Mouse (Mus musculus): ENCODE measurements around the gene Gm38431. TPM values are rescaled to one million over a fixed set of nuclear protein-coding genes. Genes with fewer than 3 reads are reported as not detected.
"Not testable (repeated sequence)": the region's sequence is repeated elsewhere in the genome, so short reads cannot be mapped to it uniquely, and the experiment has no call there.

The Gm38431 gene
- polyA plus RNA-seq, 1 experiment from 2014 or later, result 1.0 TPM

DNA sequence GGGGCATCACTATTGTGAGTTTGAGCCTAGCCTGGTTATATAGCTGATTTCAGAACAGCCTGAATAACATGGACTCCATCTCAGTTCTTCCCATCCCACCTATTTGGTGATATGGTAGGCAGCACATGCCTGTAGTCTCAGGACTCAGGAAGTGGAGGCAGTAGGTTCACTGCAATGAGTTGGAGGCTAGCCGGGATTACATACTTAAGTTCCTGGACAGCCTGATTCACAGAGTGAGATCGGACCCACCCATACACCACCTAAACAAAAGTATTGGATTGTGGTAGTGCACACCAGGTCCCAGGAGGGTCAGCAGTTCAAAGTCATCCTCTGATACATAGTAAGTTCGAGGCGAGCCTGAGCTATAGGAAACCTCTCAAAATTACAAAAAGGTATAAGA lies 19.2 kb downstream of the Gm38431 start:
- Histone ChIP-seq H3K4me2 (replicated peaks) (peak overlapping the region; percentile 75), H3K4me1 (replicated peaks) (0 out of 2 replicates have a peak, but pooled peaks cover 6% of the 10 kb centered on the region), H3K36me3 (peaks cover 18% of the 10 kb centered on the region), H3K27me3 (replicated peaks) (no peaks in the 10 kb centered on the region), H3K9me3 (no peaks in the 10 kb centered on the region), H3K4me3 (replicated peaks) (peak overlapping the region; percentile 85), H3K9ac (peak overlapping the region; percentile 80), H3K27ac (peak overlapping the region; percentile 87)
- WGBS, result 9% methylated on average over 4 of the region's 4 CpGs
- peak; percentile 34 for ATAC-seq

DNA sequence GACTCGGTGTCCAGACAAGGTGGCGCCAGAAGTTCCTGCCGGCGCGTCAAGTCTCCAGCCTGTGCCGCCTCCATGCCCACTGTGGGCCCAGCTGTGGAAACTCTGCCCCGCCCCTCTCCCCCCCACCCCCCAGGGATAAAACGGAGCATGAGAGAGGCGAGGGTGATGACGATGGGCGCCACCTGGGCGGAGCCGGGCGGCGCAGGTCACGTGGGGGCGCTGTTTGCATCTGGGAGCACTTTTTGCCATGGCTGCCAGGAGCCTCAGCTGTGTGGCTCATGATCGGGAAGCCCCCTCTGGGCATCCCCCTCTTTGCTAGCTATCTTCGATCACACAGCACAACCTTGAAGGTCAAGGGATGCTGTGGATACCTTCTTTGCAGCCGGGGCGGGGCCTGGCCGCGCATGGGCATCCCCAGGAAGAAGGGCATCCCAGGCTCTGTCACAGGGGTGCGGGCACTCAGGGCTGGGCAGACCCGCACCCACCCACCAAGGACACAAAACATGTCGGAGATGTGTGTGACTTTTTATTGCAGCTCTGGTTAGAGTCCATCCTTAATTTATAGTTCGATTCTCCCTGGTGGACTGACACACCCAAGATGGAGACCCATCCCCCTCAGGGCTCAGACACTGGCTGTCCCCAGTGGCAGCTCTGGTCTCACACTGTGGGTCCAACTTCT lies 24.7 kb downstream of the Gm38431 start, which contains the start of gene Zglp1:
Gene Zglp1 (minus strand): TSS at position 88 of the 679 bp plus-strand sequence.
- Histone ChIP-seq H3K4me1 (replicated peaks) (no peaks in the 10 kb centered on the region), H3K9me3 (no peaks in the 10 kb centered on the region), H3K36me3 (peaks cover 8% of the 10 kb centered on the region), H3K4me2 (replicated peaks) (no peak within 1 kb of the TSS), H3K9ac (no peak within 1 kb of the TSS), H3K27me3 (replicated peaks) (no peaks in the 10 kb centered on the region), H3K27ac (no peak within 1 kb of the TSS), H3K4me3 (replicated peaks) (no peak within 1 kb of the TSS)
- WGBS, result 83% methylated on average over 27 of the region's 27 CpGs
- ATAC-seq, result no peak

DNA sequence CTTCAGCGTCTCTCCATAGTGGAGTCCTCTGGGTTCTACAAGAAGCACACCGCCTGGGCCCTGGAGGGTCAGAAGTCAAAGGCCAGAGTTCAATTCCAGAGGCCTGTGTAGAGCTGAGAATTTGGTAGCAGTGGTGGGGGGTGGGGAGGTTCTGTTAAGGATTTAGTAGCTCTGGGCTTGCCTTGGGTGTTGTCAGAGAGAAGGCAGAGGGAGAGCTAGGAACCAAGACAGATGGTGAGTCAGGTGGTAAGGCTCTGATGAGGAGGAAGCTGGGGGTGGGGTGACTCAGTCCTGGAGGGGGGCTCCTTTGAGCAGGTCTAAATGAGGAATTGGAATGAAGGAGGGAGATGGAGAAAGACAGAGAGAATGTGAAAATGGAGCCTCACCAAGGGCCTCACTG lies 28.9 kb downstream of the Gm38431 start:
- WGBS, result 79% methylated on average over 2 of the region's 2 CpGs
- Histone ChIP-seq H3K27ac (no peak overlapping the region), H3K27me3 (replicated peaks) (no peaks in the 10 kb centered on the region), H3K9ac (no peak overlapping the region), H3K4me3 (replicated peaks) (no peak overlapping the region), H3K4me1 (replicated peaks) (no peaks in the 10 kb centered on the region), H3K4me2 (replicated peaks) (no peak overlapping the region), H3K36me3 (peaks cover 8% of the 10 kb centered on the region), H3K9me3 (no peaks in the 10 kb centered on the region)
- ATAC-seq, result no peak

DNA sequence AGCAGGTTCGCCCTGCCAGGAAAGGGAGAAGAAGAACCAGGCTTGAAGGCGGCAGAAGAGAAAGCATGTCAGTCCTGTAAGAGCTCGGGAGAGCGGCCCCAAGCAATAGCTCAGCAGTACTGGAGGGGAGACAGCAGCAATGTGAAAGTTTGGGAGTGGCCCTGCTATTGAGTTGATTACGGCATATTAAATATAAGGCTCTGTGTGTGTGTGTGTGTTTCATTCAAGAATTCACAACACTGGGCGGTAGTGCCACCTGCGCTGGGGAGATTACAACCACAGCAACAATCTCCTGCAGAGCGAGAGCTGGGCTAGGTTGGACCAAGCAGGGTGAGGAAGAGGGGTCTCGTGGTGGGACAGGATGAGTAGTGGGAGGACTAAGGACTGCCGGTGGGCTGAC lies 40.2 kb downstream of the Gm38431 start:
- no peak for ATAC-seq
- Histone ChIP-seq H3K9ac (no peak overlapping the region), H3K4me3 (replicated peaks) (no peak overlapping the region), H3K9me3 (no peaks in the 10 kb centered on the region), H3K4me2 (replicated peaks) (no peak overlapping the region), H3K27me3 (replicated peaks) (no peaks in the 10 kb centered on the region), H3K4me1 (replicated peaks) (no peaks in the 10 kb centered on the region), H3K27ac (no peak overlapping the region), H3K36me3 (no peaks in the 10 kb centered on the region)
- WGBS, result 61% methylated on average over 10 of the region's 10 CpGs

DNA sequence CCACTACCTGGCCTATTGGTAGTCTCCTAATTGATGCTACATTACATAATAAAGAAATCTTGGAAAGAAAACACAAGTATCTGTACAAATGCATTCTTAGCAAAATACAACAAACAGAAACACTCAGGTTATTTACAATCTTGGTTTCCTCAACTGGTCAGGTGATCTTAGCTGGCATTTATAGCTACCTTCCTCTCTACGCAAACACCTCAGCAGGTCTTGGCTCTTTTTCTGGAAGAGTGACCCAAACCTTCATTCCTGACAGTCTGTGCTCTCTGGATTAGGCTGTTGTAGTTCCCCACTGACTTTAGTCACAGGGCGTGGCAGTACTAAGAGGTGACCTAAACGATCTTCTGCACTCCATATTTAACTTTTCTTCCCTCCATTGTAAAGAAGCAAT lies 46.6 kb downstream of the Gm38431 start:
- H3K9ac ChIP-seq, result no peak overlapping the region
- H3K9me3 ChIP-seq, result no peaks in the 10 kb centered on the region
- H3K36me3 ChIP-seq, result no peaks in the 10 kb centered on the region
- no peak overlapping the region for H3K27ac ChIP-seq
- 72% methylated on average over 3 of the region's 3 CpGs for WGBS
- peaks cover 2% of the 10 kb centered on the region; the same call in 1 of the 2 replicates for H3K27me3 ChIP-seq (replicated peaks)
- H3K4me1 ChIP-seq (replicated peaks), result no peaks in the 10 kb centered on the region
- H3K4me2 ChIP-seq (replicated peaks), result no peak overlapping the region
- no peak for ATAC-seq
- H3K4me3 ChIP-seq (replicated peaks), result no peak overlapping the region

DNA sequence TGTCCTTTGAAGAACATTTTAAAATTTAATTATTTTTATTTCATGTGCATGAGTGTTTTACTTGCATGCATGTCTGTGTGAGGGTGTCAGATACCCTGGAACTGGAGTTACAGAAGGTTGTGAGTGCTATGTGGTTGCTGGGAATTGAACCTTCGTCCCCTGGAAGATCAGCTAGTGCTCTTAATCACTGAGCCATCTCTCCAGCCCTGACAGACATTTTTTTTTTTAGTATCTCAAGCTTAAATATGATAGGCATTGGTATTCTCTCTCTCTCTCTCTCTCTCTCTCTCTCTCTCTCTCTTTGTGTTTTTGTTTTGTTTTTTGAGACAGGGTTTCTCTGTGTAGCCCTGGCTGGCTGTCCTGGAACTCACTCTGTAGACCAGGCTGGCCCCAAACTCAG lies 47.0 kb downstream of the Gm38431 start:
- not testable (repeated sequence) for H3K27ac ChIP-seq; ATAC-seq; H3K27me3 ChIP-seq (replicated peaks); H3K9ac ChIP-seq; H3K4me3 ChIP-seq (replicated peaks); H3K9me3 ChIP-seq; H3K4me2 ChIP-seq (replicated peaks); H3K4me1 ChIP-seq (replicated peaks); H3K36me3 ChIP-seq
- WGBS, result 54% methylated on average over 1 of the region's 1 CpGs

DNA sequence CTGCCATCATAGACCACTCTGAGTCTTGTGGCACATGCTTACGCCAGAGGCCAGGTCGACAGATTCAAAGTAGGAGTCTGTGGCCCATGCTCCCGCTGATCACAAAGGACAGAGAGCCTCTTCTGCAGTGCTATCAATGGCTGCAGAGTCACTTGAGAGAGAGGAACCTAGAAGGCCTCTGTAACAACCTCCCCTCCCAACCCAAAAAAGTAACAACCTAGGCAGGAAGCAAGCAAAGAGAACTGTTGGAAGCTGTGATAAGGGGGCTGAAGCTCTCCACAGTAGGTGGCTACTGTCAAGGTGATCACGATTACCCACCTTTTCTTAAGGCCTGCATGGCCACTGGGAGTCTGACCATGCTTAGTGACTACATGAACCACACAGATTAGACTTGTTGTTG lies 48.2 kb downstream of the Gm38431 start:
- 81% methylated on average over 4 of the region's 4 CpGs for WGBS
- H3K4me3 ChIP-seq (replicated peaks), result no peak overlapping the region
- H3K9ac ChIP-seq, result no peak overlapping the region
- H3K4me1 ChIP-seq (replicated peaks), result peaks cover under 1% of the 10 kb centered on the region; the same call in 1 of the 2 replicates
- no peaks in the 10 kb centered on the region for H3K9me3 ChIP-seq
- no peak overlapping the region for H3K4me2 ChIP-seq (replicated peaks)
- no peak overlapping the region for H3K27ac ChIP-seq
- no peaks in the 10 kb centered on the region for H3K36me3 ChIP-seq
- H3K27me3 ChIP-seq (replicated peaks), result peaks cover 7% of the 10 kb centered on the region
- ATAC-seq, result no peak

DNA sequence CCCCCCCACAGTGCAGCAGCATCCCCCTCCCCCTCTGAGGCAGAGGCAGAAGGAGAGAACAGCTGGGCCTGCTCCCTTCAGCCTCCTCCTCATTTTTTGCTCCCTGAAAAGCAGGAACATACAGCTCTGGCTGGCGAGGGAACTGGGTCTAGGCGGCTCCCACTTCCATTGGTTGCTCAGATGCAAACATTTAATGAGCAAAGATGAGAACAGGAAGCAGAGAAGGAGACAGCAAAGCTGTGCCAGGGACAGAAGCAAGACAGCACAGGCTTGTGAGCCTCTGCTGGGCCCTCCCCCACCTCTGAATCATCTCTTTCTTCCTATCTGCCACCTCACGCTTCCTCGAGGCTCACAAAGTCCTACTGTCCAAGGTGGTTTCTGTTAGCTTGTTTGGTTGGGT lies 50.5 kb downstream of the Gm38431 start:
- H3K36me3 ChIP-seq, result no peaks in the 10 kb centered on the region
- no peak for ATAC-seq
- peaks cover 29% of the 10 kb centered on the region for H3K27me3 ChIP-seq (replicated peaks)
- no peak overlapping the region for H3K27ac ChIP-seq
- H3K9ac ChIP-seq, result no peak overlapping the region
- H3K4me2 ChIP-seq (replicated peaks), result no peak overlapping the region
- 34% methylated on average over 4 of the region's 4 CpGs for WGBS
- H3K4me3 ChIP-seq (replicated peaks), result no peak overlapping the region
- H3K4me1 ChIP-seq (replicated peaks), result peaks cover 19% of the 10 kb centered on the region
- no peaks in the 10 kb centered on the region for H3K9me3 ChIP-seq

DNA sequence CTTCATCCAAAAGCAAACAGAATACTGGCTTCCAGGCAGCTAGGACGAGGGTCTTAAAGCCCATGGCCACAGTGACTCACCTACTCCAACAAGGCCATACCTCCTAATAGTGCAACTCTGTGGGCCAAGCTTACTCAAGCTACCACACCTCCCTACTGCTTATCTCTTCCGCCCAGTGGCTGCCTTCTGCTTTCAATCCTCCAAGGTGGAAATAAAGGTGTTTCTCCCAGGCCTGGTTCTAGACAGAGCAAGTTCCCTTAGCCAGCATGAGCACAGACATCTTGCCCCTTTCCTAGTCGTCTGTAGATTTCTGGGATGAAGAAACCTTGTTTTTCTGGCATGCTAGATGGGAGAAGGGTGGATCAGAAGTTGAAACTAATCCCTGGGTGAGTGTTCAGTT lies 52.0 kb downstream of the Gm38431 start:
- ATAC-seq, result no peak
- Histone ChIP-seq H3K4me1 (replicated peaks) (peaks cover 25% of the 10 kb centered on the region), H3K36me3 (no peaks in the 10 kb centered on the region), H3K4me2 (replicated peaks) (no peak overlapping the region), H3K27me3 (replicated peaks) (peaks cover 45% of the 10 kb centered on the region), H3K4me3 (replicated peaks) (no peak overlapping the region), H3K9me3 (no peaks in the 10 kb centered on the region), H3K9ac (no peak overlapping the region), H3K27ac (no peak overlapping the region)
- 62% methylated on average over 3 of the region's 3 CpGs for WGBS

DNA sequence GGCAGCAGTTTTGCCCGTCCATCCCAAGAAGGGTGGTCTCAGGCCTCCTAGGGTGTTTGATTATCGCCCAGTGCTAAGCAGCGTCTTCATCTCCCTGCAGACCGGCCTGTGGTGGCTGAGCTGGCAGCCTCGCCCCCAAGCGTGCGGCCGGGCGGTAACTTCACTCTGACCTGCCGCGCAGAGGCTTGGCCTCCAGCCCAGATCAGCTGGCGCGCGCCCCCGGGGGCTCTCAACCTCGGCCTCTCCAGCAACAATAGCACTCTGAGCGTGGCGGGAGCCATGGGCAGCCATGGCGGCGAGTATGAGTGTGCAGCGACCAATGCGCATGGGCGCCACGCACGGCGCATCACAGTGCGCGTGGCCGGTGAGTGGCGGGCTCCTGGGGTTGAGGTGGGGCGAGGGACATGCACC lies 54.3 kb downstream of the Gm38431 start:
- peaks cover 65% of the 10 kb centered on the region for H3K27me3 ChIP-seq (replicated peaks)
- H3K4me1 ChIP-seq (replicated peaks), result peaks cover 40% of the 10 kb centered on the region
- H3K9ac ChIP-seq, result peak overlapping the region; percentile 41; the same call in 1 of the 2 replicates

DNA sequence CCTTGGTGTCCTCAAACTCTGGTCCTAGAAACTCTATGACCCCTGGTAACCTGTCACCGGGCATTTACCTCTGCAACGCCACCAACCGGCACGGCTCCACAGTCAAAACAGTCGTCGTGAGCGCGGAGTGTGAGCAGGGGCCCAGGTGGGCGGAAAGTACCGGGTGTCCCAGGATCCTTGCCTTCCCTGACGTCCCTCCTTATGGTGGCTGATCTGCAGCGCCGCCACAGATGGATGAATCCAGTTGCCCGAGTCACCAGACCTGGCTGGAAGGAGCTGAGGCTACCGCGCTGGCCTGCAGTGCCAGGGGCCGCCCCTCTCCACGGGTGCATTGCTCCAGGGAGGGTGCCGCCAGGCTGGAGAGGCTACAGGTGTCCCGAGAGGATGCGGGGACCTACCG lies 55.1 kb downstream of the Gm38431 start:
- 6% methylated on average over 22 of the region's 22 CpGs for WGBS
- H3K4me3 ChIP-seq (replicated peaks), result peak overlapping the region; percentile 2; the same call in 1 of the 2 replicates
- peak overlapping the region; percentile 84; the same call in 1 of the 2 replicates for H3K4me2 ChIP-seq (replicated peaks)
- H3K9ac ChIP-seq, result no peak overlapping the region
- H3K36me3 ChIP-seq, result no peaks in the 10 kb centered on the region
- H3K9me3 ChIP-seq, result no peaks in the 10 kb centered on the region
- H3K27me3 ChIP-seq (replicated peaks), result peaks cover 73% of the 10 kb centered on the region
- H3K4me1 ChIP-seq (replicated peaks), result peaks cover 48% of the 10 kb centered on the region
- H3K27ac ChIP-seq, result no peak overlapping the region
- no peak for ATAC-seq

More for the DNA sequence above, 54.3 kb downstream of the Gm38431 start:
- peak overlapping the region; percentile 36 for H3K4me3 ChIP-seq (replicated peaks)
- no peak for ATAC-seq
- 2% methylated on average over 31 of the region's 31 CpGs for WGBS
- H3K27ac ChIP-seq, result no peak overlapping the region
- H3K4me2 ChIP-seq (replicated peaks), result peak overlapping the region; percentile 84
- no peaks in the 10 kb centered on the region for H3K36me3 ChIP-seq
- no peaks in the 10 kb centered on the region for H3K9me3 ChIP-seq

DNA sequence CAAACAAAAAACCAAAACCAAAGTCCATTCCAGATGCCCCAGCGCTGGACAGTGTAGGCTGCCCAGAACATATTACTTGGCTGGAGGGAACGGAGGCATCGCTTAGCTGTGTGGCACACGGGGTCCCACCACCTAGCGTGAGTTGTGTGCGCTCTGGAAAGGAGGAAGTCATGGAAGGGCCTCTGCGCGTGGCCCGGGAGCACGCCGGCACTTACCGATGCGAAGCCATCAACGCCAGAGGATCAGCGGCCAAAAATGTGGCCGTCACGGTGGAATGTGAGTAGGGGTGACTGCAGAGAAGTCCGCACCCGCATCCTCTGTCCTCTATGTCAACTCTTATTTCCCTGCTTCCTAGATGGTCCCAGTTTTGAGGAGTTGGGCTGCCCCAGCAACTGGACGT lies 55.6 kb downstream of the Gm38431 start:
- Histone ChIP-seq H3K9me3 (no peaks in the 10 kb centered on the region), H3K36me3 (no peaks in the 10 kb centered on the region), H3K4me1 (replicated peaks) (peaks cover 53% of the 10 kb centered on the region), H3K9ac (no peak overlapping the region), H3K27ac (no peak overlapping the region), H3K4me2 (replicated peaks) (no peak overlapping the region), H3K27me3 (replicated peaks) (peaks cover 74% of the 10 kb centered on the region), H3K4me3 (replicated peaks) (no peak overlapping the region)
- 10% methylated on average over 20 of the region's 20 CpGs for WGBS
- ATAC-seq, result no peak

DNA sequence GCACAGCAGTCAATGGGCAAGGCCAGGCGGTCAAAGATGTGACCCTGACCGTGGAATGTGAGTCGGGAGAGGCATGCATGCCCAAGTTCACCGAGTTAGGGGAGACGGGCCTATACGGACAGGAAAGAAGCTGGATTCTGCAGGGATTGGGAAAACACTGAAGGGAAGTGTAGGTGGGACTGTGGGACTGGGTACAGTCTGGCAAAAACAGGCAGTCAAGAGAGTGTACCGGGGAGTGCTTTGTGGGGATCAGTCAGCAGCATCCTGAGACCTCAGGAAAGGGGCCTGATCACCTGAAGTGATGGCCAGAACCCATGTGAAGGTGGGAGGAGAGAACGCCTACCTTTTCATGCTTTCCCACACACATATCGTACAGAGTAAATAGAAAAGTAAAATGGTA lies 56.2 kb downstream of the Gm38431 start:
- Histone ChIP-seq H3K4me1 (replicated peaks) (peaks cover 55% of the 10 kb centered on the region), H3K4me3 (replicated peaks) (no peak overlapping the region)

More for the DNA sequence above, 56.2 kb downstream of the Gm38431 start:
- WGBS, result 31% methylated on average over 9 of the region's 9 CpGs
- no peak overlapping the region for H3K9ac ChIP-seq
- H3K4me2 ChIP-seq (replicated peaks), result no peak overlapping the region
- H3K27me3 ChIP-seq (replicated peaks), result peaks cover 74% of the 10 kb centered on the region
- no peaks in the 10 kb centered on the region for H3K9me3 ChIP-seq
- no peak overlapping the region for H3K27ac ChIP-seq
- no peak for ATAC-seq
- H3K36me3 ChIP-seq, result no peaks in the 10 kb centered on the region

Data from intestine, embryonic 15.5 days (tissue).